Mouse (Mus musculus) liver, embryonic 14.5 days (tissue): Measurements from ENCODE around the gene Marcks. TPM values are rescaled to one million over a fixed set of nuclear protein-coding genes. Genes with fewer than 3 reads are reported as not detected.

Experiments used
- ATAC-seq: fragments of 200-750 bp; cut with Nextera tagmentation; 2 replicates; pipeline ENCODE4 v1.8.0; 2017; ENCODE audit warnings: moderate number of reproducible peaks, mild to moderate bottlenecking, moderate library complexity; ENCODE audit not compliant: insufficient read depth
- DNase-seq, 3 experiments: peaks; one replicate each; pipeline ENCODE4 v3.0.0-alpha.2; 2012 to 2013; ENCODE audit warnings: low read depth in 3 of 3, low spot score in 3 of 3
- H3K27ac ChIP-seq: fragments of 300-500 bp; sonication (generic); 2 replicates; pipeline ENCODE4 v1.5.1; 2014; ENCODE audit warnings: moderate library complexity, mild to moderate bottlenecking, control low read depth, inconsistent platforms
- H3K27me3 ChIP-seq: fragments of 300-500 bp; sonication (generic); 2 replicates; pipeline ENCODE4 v1.6.1; 2014; ENCODE audit warnings: mild to moderate bottlenecking, low read length, moderate library complexity; ENCODE audit not compliant: control insufficient read depth, insufficient read depth
- H3K36me3 ChIP-seq: fragments of 300-500 bp; sonication (generic); replicated peaks from 2 replicates; pipeline ENCODE4 v1.6.1; 2014; ENCODE audit warnings: low read depth; ENCODE audit not compliant: control insufficient read depth, insufficient read depth
- H3K4me1 ChIP-seq, 2 experiments: fragments of 200-500 bp in 1 of 2; fragments of 300-500 bp in 1 of 2; sonication (generic) in 1 of 2; replicated peaks; 2 replicates each; pipeline ENCODE4 v1.6.1; 2012 to 2014; ENCODE audit warnings: antibody characterized with exemption in 1 of 2, inconsistent platforms in 1 of 2, low read length in 1 of 2; ENCODE audit not compliant: control insufficient read depth in 2 of 2, insufficient read depth in 2 of 2
- H3K4me2 ChIP-seq: fragments of 300-500 bp; sonication (generic); 2 replicates; pipeline ENCODE4 v1.6.1; 2014; ENCODE audit warnings: low read depth, mild to moderate bottlenecking, control low read depth, moderate library complexity
- H3K4me3 ChIP-seq, 2 experiments: fragments of 200-500 bp in 1 of 2; fragments of 300-500 bp in 1 of 2; sonication (generic) in 1 of 2; 2 replicates each; pipeline ENCODE4 v1.5.1; 2012 to 2014; ENCODE audit warnings: low read depth in 2 of 2, low read length in 2 of 2, mild to moderate bottlenecking in 2 of 2, control low read depth in 1 of 2, inconsistent platforms in 1 of 2, moderate library complexity in 1 of 2; ENCODE audit not compliant: insufficient read depth in 1 of 2
- H3K9ac ChIP-seq: fragments of 300-500 bp; sonication (generic); replicated peaks from 2 replicates; pipeline ENCODE4 v1.6.1; 2014; ENCODE audit warnings: mild to moderate bottlenecking, control low read depth, moderate library complexity
- H3K9me3 ChIP-seq: fragments of 300-500 bp; sonication (generic); 2 replicates; pipeline ENCODE4 v1.6.1; 2016; ENCODE audit warnings: low read length, mixed read lengths; ENCODE audit not compliant: control insufficient read depth
- CTCF ChIP-seq: IDR thresholded peaks from 2 replicates; pipeline ENCODE4 v1.5.1; 2016; ENCODE audit warnings: antibody characterized with exemption, low read depth, control low read depth
- EP300 ChIP-seq: IDR thresholded peaks from 2 replicates; pipeline ENCODE4 v1.6.1; 2016; ENCODE audit warnings: antibody characterized with exemption, low read depth
- WGBS: fragments of 180-500 bp; shearing (Covaris S2); extraction: QIAGEN DNeasy Blood & Tissue Kit; methylation state at CpG from one replicate; pipeline ENCODE4 v1.1.7; 2014; ENCODE audit not compliant: insufficient replicate concordance; 5-methylcytosine and 5-hydroxymethylcytosine counted together
- polyA plus RNA-seq, 2 experiments: library from polyadenylated mRNA; depleted of rRNA in 1 of 2; stranded (reverse) in 1 of 2; unstranded in 1 of 2; fragments of >200 nt; fragmentation: Nextera tagmentation in 1 of 2; extraction: Ambion mirVana in 1 of 2; gene quantifications; 2 replicates each; pipeline versions ENCODE4 v1.2.1 to v1.2.3; 2012 to 2014

Marcks gene
- polyA plus RNA-seq (2012; rRNA removed) (12.1 and 16.3 TPM in 2 replicates), polyA plus RNA-seq (2014; fragmentation: Nextera tagmentation; extraction: Ambion mirVana) (22.2 and 22.3 TPM in 2 replicates)

DNA sequence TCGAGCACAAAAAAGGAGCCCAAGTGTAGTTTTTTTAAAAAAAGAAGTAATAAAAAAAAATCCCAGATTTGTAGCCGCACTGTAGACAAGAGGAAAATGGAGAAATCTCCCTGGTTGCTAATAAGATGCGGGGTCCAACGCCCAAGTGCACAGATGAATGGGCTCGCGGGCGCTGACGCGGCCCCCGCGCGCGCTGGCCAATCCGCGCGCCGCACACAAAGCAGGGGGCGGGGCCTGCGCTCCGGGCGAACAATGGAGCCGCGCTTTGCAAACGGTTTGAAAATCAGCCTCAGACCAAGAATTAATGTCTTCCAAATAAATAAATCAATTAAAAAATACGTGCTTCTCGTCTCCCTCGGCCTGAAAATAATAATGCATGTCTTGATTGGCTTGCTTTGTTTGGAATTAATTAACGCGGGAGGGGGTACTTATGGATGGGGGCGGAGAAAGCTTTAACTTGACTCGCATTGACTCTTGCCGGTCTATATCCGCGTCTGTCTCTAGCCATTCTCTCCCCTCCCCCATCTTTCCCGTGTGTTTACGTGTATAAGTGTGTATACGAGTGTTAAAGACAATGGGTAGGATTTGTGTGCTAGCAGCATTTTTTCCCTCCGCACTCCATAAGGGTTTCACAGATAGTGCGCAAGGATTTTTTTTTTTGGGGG, at the start of gene Marcks:
Gene Marcks (minus strand): TSS at position 143 of the 665 bp plus-strand sequence.
- ATAC-seq, result peak; percentile 59
- under 1% methylated on average over 39 of the region's 39 CpGs for WGBS
- H3K4me3 ChIP-seq, result peak within 1 kb of the TSS; percentile 63 to 68
- TF ChIP-seq EP300 (no peak), CTCF (no peak)
- H3K36me3 ChIP-seq, result no peaks in the 10 kb centered on the region
- peaks cover 57% of the 10 kb centered on the region for H3K27me3 ChIP-seq
- peak in 2 of 3 experiments; percentile 46 to 49 for DNase-seq
- H3K9ac ChIP-seq, result peak within 1 kb of the TSS; percentile 64
- H3K4me1 ChIP-seq, result peaks cover 0 to 4% of the 10 kb centered on the region in 2 experiments; a peak in 1 of 4 replicates
- peak within 1 kb of the TSS; percentile 73 for H3K4me2 ChIP-seq
- H3K9me3 ChIP-seq, result no peaks in the 10 kb centered on the region
- peak within 1 kb of the TSS; percentile 39 for H3K27ac ChIP-seq

DNA sequence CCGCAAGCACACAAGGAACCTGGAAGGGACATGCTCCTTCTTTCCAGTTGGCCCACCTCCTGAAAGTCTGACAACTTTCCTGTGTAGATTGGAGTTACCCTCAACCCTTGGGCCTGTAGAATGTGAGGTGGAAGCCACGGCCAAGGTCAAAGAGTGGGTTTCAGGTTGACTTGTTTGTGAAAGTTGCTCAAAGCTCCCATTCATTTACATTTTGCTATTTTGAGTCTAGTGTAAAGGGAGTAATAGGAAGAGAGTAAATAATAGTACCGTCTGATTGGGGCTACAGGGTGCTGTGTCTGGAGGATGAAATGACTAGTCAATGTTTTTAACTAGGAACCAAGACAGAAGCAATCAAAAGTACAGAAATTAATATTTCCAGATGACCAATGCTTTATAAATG, 38.4 kb upstream of the Marcks start:
- Histone ChIP-seq H3K4me3 (no peak overlapping the region), H3K9ac (no peak overlapping the region), H3K4me1 (no peaks in the 10 kb centered on the region), H3K4me2 (no peak overlapping the region), H3K27me3 (no peaks in the 10 kb centered on the region), H3K9me3 (no peaks in the 10 kb centered on the region), H3K36me3 (no peaks in the 10 kb centered on the region), H3K27ac (no peak overlapping the region)
- no peak for ATAC-seq
- DNase-seq, result no peak
- TF ChIP-seq EP300, result no peak
- 65% methylated on average over 3 of the region's 3 CpGs for WGBS

DNA sequence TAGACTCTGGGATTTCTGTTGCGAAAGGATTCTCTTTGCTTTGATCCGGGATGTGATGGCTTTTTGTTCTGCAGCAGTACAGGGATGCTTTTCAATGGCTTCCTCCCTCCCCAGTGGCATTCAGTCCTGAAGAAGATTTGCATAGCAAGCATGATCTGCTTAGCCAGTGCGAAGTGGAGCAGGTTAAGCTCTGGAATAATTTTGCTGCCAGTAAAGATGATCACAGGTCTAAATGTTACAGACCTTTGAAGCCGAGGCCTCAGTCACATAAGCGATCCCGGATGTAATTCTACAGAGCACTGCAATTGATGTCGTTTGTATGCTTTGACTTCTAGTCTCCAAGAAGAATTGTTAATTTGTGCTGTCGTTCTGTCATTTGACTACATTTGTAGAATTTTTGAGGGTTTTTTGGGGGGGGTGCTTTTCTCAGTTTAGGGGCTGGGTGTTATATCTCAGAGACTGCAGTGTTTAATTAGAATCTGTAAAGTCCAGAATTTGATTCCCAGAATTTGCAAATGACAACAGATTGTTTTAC, 33.8 kb upstream of the Marcks start:
- Histone ChIP-seq H3K4me1 (no peaks in the 10 kb centered on the region), H3K27me3 (no peaks in the 10 kb centered on the region), H3K27ac (no peak overlapping the region), H3K9ac (no peak overlapping the region), H3K36me3 (no peaks in the 10 kb centered on the region), H3K9me3 (no peaks in the 10 kb centered on the region), H3K4me3 (no peak overlapping the region), H3K4me2 (no peak overlapping the region)
- WGBS, result 67% methylated on average over 8 of the region's 8 CpGs
- TF ChIP-seq CTCF (no peak), EP300 (no peak)
- DNase-seq (no peak), ATAC-seq (no peak)

DNA sequence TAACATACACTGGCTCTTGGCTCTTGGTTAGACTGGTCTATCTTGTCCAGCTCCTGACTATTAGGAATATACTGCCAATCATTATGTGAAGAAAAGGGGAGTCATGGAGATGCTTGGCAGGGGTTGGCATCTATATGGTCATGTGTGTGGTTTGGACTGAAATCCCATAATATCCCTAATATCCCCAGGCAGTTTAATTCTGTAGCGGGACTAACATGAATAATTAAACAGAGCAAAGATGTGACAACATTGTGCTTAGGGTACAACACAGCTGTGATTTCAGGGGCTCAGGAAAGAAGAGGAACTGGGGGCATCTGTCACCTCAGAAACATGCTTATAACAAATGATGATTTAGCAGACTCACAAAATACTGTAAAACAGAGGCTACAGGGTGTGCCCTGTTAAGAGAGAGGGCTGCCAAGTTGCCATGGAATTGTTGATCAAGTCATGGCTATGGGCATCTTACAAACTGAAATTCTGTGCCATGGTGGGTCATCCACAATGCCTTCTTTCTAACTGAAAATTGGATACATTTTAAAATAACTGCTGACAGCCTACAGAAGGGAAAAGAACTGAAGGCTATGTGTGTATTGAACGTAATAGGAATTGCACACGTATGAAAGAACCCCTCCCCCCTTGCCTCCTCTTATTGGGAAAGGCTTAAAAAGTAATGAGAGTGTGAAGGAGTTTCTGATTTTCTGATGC, 33.1 kb upstream of the Marcks start:
- H3K9me3 ChIP-seq, result no peaks in the 10 kb centered on the region
- H3K27ac ChIP-seq, result no peak overlapping the region
- no peak overlapping the region for H3K4me2 ChIP-seq
- H3K36me3 ChIP-seq, result no peaks in the 10 kb centered on the region
- H3K4me3 ChIP-seq, result no peak overlapping the region
- ATAC-seq (no peak), DNase-seq (no peak)
- no peaks in the 10 kb centered on the region for H3K27me3 ChIP-seq
- 66% methylated on average over 3 of the region's 3 CpGs for WGBS
- no peaks in the 10 kb centered on the region for H3K4me1 ChIP-seq
- no peak overlapping the region for H3K9ac ChIP-seq
- TF ChIP-seq EP300 (no peak), CTCF (no peak)

DNA sequence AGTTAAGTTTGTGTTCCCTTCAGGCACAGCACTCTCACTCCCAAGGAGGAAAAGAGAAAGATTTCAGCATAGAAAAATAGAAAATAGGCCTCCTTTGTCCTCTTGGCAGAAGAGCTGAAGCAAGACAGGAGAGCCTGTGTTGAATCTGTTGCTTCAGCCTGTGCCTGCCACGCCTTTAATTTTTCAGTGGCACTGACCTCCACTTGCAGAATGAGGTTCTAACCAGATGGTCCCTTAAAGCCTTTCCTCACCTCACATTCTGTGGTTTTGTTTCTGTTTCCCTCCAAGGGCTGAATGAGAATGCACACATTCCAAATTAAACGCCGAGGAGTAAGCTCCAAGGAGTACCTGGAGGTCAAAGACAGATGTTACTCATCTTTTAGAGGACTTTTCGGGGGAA, 32.2 kb upstream of the Marcks start:
- no peaks in the 10 kb centered on the region for H3K9me3 ChIP-seq
- no peaks in the 10 kb centered on the region for H3K36me3 ChIP-seq
- no peak overlapping the region for H3K4me2 ChIP-seq
- no peak for ATAC-seq
- WGBS, result 75% methylated on average over 4 of the region's 4 CpGs
- TF ChIP-seq CTCF (no peak), EP300 (no peak)
- H3K4me1 ChIP-seq, result no peaks in the 10 kb centered on the region
- H3K27ac ChIP-seq, result no peak overlapping the region
- H3K27me3 ChIP-seq, result no peaks in the 10 kb centered on the region
- DNase-seq, result no peak
- no peak overlapping the region for H3K4me3 ChIP-seq
- H3K9ac ChIP-seq, result no peak overlapping the region
